Mouse (Mus musculus) central nervous system, embryonic 14 days (tissue): ENCODE measurements around the gene Arl5c. TPM values are rescaled to one million over a fixed set of nuclear protein-coding genes. Genes with fewer than 3 reads are reported as not detected.

Experiments used
- polyA plus RNA-seq: library from polyadenylated mRNA; depleted of rRNA; stranded (reverse); fragments of >200 nt; gene quantifications from 2 replicates; pipeline ENCODE4 v1.2.3, GENCODE M21; 2012; rRNA removed

Gene Arl5c
- 1.3 and 1.5 TPM in 2 replicates for polyA plus RNA-seq

GRCm38 (mm10) chr11:97995564-97996288 is at the start of gene Arl5c:
TSS of gene Arl5c (minus strand) at chr11:97996181.

GRCm38 (mm10) chr11:98026570-98027296 is 30.8 kb upstream of the Arl5c start, which contains the start of gene Rpl19:
TSS of gene Rpl19 (plus strand) at chr11:98026710.

GRCm38 (mm10) chr11:98022555-98023371 is 26.8 kb upstream of the Arl5c start, which contains the start of gene Cacnb1:
TSS of gene Cacnb1 (minus strand) at chr11:98023034.

GRCm38 (mm10) chr11:97985727-97986677 is 10.0 kb downstream of the Arl5c start, which contains the start of gene Plxdc1:
TSS of gene Plxdc1 (minus strand) at chr11:97986444.

Other genes with a start within 250 kb of the Arl5c start
- 20.4 and 21.1 TPM in 2 replicates for gene Cwc25, start 229.6 kb downstream of the Arl5c start, polyA plus RNA-seq
- 0.66 and 1.1 TPM in 2 replicates for gene 1700001P01Rik, start 220.3 kb downstream of the Arl5c start, polyA plus RNA-seq
- 719 and 817 TPM in 2 replicates for gene Rpl23, start 213.7 kb downstream of the Arl5c start, polyA plus RNA-seq
- 104 and 115 TPM in 2 replicates for gene Lasp1, start 197.2 kb downstream of the Arl5c start, polyA plus RNA-seq
- gene B230217C12Rik, start 155.4 kb downstream of the Arl5c start, polyA plus RNA-seq: 25.7 and 26.0 TPM in 2 replicates
- gene Fbxo47, start 112.0 kb downstream of the Arl5c start, polyA plus RNA-seq: 0.99 and 1.0 TPM in 2 replicates
- 0.44 and 0.69 TPM in 2 replicates for gene Plxdc1, start 9.7 kb downstream of the Arl5c start, polyA plus RNA-seq
- 63.2 and 73.4 TPM in 2 replicates for gene Cacnb1, start 26.9 kb upstream of the Arl5c start, polyA plus RNA-seq
- gene Rpl19, start 30.5 kb upstream of the Arl5c start, polyA plus RNA-seq: 1,481 and 1,486 TPM in 2 replicates
- gene Stac2, start 57.3 kb upstream of the Arl5c start, polyA plus RNA-seq: 3.8 and 3.9 TPM in 2 replicates
- gene Fbxl20, start 154.2 kb upstream of the Arl5c start, polyA plus RNA-seq: 27.6 and 29.6 TPM in 2 replicates
- gene Med1, start 197.1 kb upstream of the Arl5c start, polyA plus RNA-seq: 28.6 and 30.6 TPM in 2 replicates
- 23.2 and 24.3 TPM in 2 replicates for gene Cdk12, start 206.9 kb upstream of the Arl5c start, polyA plus RNA-seq